Mouse (Mus musculus) kidney, postnatal 4 days (tissue): Measurements from ENCODE around the gene Cpeb3.
"Not testable (repeated sequence)": the region's sequence is repeated elsewhere in the genome, so short reads cannot be mapped to it uniquely, and the experiment has no call there.

Experiments used
- DNase-seq, 2 experiments: peaks; one replicate each; pipeline ENCODE4 v3.0.0; 2021; ENCODE audit warnings: mixed read lengths in 2 of 2

Gene Cpeb3

GRCm38 (mm10) chr19:37145401-37145800 lies 63.0 kb downstream of the Cpeb3 start:
- DNase-seq: no peak

GRCm38 (mm10) chr19:37141623-37142022 lies 66.8 kb downstream of the Cpeb3 start:
- DNase-seq: no peak

GRCm38 (mm10) chr19:37137133-37137532 lies 71.3 kb downstream of the Cpeb3 start:
- DNase-seq: no peak

- not testable (repeated sequence) for DNase-seq
These were observed 72.9 kb downstream of the Cpeb3 start for GRCm38 (mm10) chr19:37135459-37135858.

- DNase-seq: no peak
These were observed 74.7 kb downstream of the Cpeb3 start for GRCm38 (mm10) chr19:37133666-37134065.

GRCm38 (mm10) chr19:37131660-37132059 lies 76.7 kb downstream of the Cpeb3 start:
- no peak for DNase-seq

- no peak for DNase-seq
These were observed 79.9 kb downstream of the Cpeb3 start for GRCm38 (mm10) chr19:37128461-37128860.

GRCm38 (mm10) chr19:37127018-37127567 lies 81.3 kb downstream of the Cpeb3 start:
- DNase-seq: no peak

- DNase-seq: no peak
These were observed 83.4 kb downstream of the Cpeb3 start for GRCm38 (mm10) chr19:37124961-37125360.

- no peak for DNase-seq
These were observed 89.1 kb downstream of the Cpeb3 start for GRCm38 (mm10) chr19:37119281-37119680.

GRCm38 (mm10) chr19:37115824-37116223 lies 92.6 kb downstream of the Cpeb3 start:
- DNase-seq: no peak

GRCm38 (mm10) chr19:37115374-37115773 lies 93.0 kb downstream of the Cpeb3 start:
- no peak for DNase-seq

- DNase-seq: peak in 1 of 2 experiments; percentile 4
These were observed 96.6 kb downstream of the Cpeb3 start for GRCm38 (mm10) chr19:37111831-37112230.

- no peak for DNase-seq
These were observed 97.9 kb downstream of the Cpeb3 start for GRCm38 (mm10) chr19:37110494-37110893.

- DNase-seq: no peak
These were observed 98.5 kb downstream of the Cpeb3 start for GRCm38 (mm10) chr19:37109853-37110252.

- DNase-seq: no peak
These were observed 107.7 kb downstream of the Cpeb3 start for GRCm38 (mm10) chr19:37100689-37101088.

GRCm38 (mm10) chr19:37095666-37096330 lies 112.6 kb downstream of the Cpeb3 start:
- DNase-seq: no peak

- no peak for DNase-seq
These were observed 115.2 kb downstream of the Cpeb3 start for GRCm38 (mm10) chr19:37093181-37093580.

- DNase-seq: no peak
These were observed 118.0 kb downstream of the Cpeb3 start for GRCm38 (mm10) chr19:37090146-37091061.

- DNase-seq: no peak
These were observed 120.2 kb downstream of the Cpeb3 start for GRCm38 (mm10) chr19:37088043-37088748.

- no peak for DNase-seq
These were observed 123.9 kb downstream of the Cpeb3 start for GRCm38 (mm10) chr19:37084546-37084945.

GRCm38 (mm10) chr19:37081467-37081866 lies 126.9 kb downstream of the Cpeb3 start:
- DNase-seq: no peak

GRCm38 (mm10) chr19:37079151-37079550 lies 129.2 kb downstream of the Cpeb3 start:
- DNase-seq: no peak
